9 mouse cellular contexts compared by ENCODE assay signal in genomic region chr4:132959679-132960045, GRCm38 (mm10). TPM values are rescaled to one million over a fixed set of nuclear protein-coding genes. Genes with fewer than 3 reads are reported as not detected.
DNase-seq lines count a peak whose midpoint lies in the region; ATAC-seq and TF ChIP-seq lines count a peak whose summit lies in the region.
"Had no signal": no experiment of that assay in that cellular context is flagged by ENCODE, and none has a peak within 500 bp of the region (broad histone marks: within the 10 kb centered on the region; RNA-seq: fewer than 3 reads in every experiment).

No protein-coding gene starts in this region.

- no peak overlapping the region for H3K4me2 ChIP-seq in heart, embryonic 13.5 days
- no peak overlapping the region for H3K4me2 ChIP-seq in limb, embryonic 11.5 days (ENCODE audit: low read depth, severe bottlenecking)
- no peak overlapping the region for H3K4me2 ChIP-seq in stomach, embryonic 16.5 days (ENCODE audit: low read depth, low read length)

- H3K36me3 ChIP-seq in heart, embryonic 13.5 days: no peaks in the 10 kb centered on the region
- no peaks in the 10 kb centered on the region for H3K36me3 ChIP-seq in testis, adult 2 months (ENCODE audit: control insufficient read depth, insufficient read depth, low read length)
- H3K36me3 ChIP-seq in limb, embryonic 11.5 days (ENCODE audit: control insufficient read depth, insufficient read depth, low read length): no peaks in the 10 kb centered on the region
- no peaks in the 10 kb centered on the region for H3K36me3 ChIP-seq in stomach, embryonic 16.5 days (ENCODE audit: control insufficient read depth, insufficient read depth, low read length)

- H3K9me3 ChIP-seq in heart, embryonic 13.5 days: no peaks in the 10 kb centered on the region
- H3K9me3 ChIP-seq in limb, embryonic 11.5 days (ENCODE audit: control insufficient read depth, low read length): no peaks in the 10 kb centered on the region
- no peaks in the 10 kb centered on the region for H3K9me3 ChIP-seq in stomach, embryonic 16.5 days (replicated peaks; ENCODE audit: control insufficient read depth, low read length)

- H3K9ac ChIP-seq in heart, embryonic 13.5 days: peak overlapping the region; percentile 64; the same call in 1 of the 2 replicates
- H3K9ac ChIP-seq in limb, embryonic 11.5 days (ENCODE audit: low read length): no peak overlapping the region
- 0 out of 2 replicates have a peak overlapping the region, but pooled peaks have one; percentile 19 for H3K9ac ChIP-seq in stomach, embryonic 16.5 days (ENCODE audit: low read length)
- H3K9ac ChIP-seq: liver, embryonic 14.5 days had no signal

- peak overlapping the region; percentile 96 for H3K27ac ChIP-seq in heart, embryonic 13.5 days (replicated peaks)
- H3K27ac ChIP-seq in testis, adult 2 months (ENCODE audit: control insufficient read depth, insufficient read depth, low read depth, low read length): peak overlapping the region; percentile 65
- peak overlapping the region; percentile 89 for H3K27ac ChIP-seq in limb, embryonic 11.5 days (replicated peaks; ENCODE audit: low read depth, low read length)
- H3K27ac ChIP-seq in stomach, embryonic 16.5 days (ENCODE audit: low read length): peak overlapping the region; percentile 68
- H3K27ac ChIP-seq: liver, embryonic 14.5 days had no signal

- no peak for ATAC-seq in heart, embryonic 13.5 days (ENCODE audit: extremely low read depth, insufficient number of reproducible peaks, low FRiP score, low TSS enrichment)
- no peak for ATAC-seq in limb, embryonic 11.5 days (ENCODE audit: insufficient number of reproducible peaks, low FRiP score, low TSS enrichment, low read depth)
- no peak for ATAC-seq in stomach, embryonic 16.5 days (ENCODE audit: insufficient read depth, low FRiP score)

- TF ChIP-seq POLR2A in testis, adult 2 months (IDR thresholded peaks at IDR 0.05; ENCODE audit: control insufficient read depth, low read depth, low read length): no peak

- DNase-seq in heart, adult 9 months (ENCODE audit: low spot score in 2 of 2): no peak
- no peak for DNase-seq in testis, postnatal 14 days (ENCODE audit: low spot score)
- DNase-seq in limb, embryonic 11.5 days (ENCODE audit: low spot score): no peak
- no peak for DNase-seq in gastrocnemius, postnatal 4 days (ENCODE audit: low spot score in 2 of 2)
- no peak for DNase-seq in embryo, embryonic 11 days

- no peaks in the 10 kb centered on the region for H3K27me3 ChIP-seq in heart, embryonic 13.5 days (replicated peaks)
- H3K27me3 ChIP-seq in testis, adult 2 months (ENCODE audit: control insufficient read depth, insufficient read depth, low read length): no peaks in the 10 kb centered on the region
- no peaks in the 10 kb centered on the region for H3K27me3 ChIP-seq in limb, embryonic 11.5 days (ENCODE audit: control insufficient read depth, insufficient read depth, low read length)
- no peaks in the 10 kb centered on the region for H3K27me3 ChIP-seq in stomach, embryonic 16.5 days (ENCODE audit: control insufficient read depth, insufficient read depth, low read length)

- no peak for TF ChIP-seq CTCF in testis, adult 2 months (IDR thresholded peaks at IDR 0.05; ENCODE audit: control insufficient read depth, insufficient read depth, insufficient replicate concordance, low read depth, low read length)

- 44% methylated on average over 3 of the region's 3 CpGs for WGBS in heart, embryonic 13.5 days
- 46% methylated on average over 3 of the region's 3 CpGs for WGBS in limb, embryonic 11.5 days
- WGBS in stomach, embryonic 16.5 days: 47% methylated on average over 3 of the region's 3 CpGs

- peaks cover 67% of the 10 kb centered on the region for H3K4me1 ChIP-seq in heart, embryonic 13.5 days
- peaks cover 4% of the 10 kb centered on the region; the same call in 1 of the 2 replicates for H3K4me1 ChIP-seq in testis, adult 2 months (ENCODE audit: control insufficient read depth, insufficient read depth, low read length)
- peaks cover 52% of the 10 kb centered on the region for H3K4me1 ChIP-seq in limb, embryonic 11.5 days (ENCODE audit: control insufficient read depth, insufficient read depth, low read length)
- peaks cover 31% of the 10 kb centered on the region for H3K4me1 ChIP-seq in stomach, embryonic 16.5 days (ENCODE audit: control insufficient read depth, insufficient read depth, low read length)

- no peak overlapping the region for H3K4me3 ChIP-seq in heart, embryonic 13.5 days
- no peak overlapping the region for H3K4me3 ChIP-seq in testis, adult 2 months (ENCODE audit: control insufficient read depth, low read depth, low read length)
- no peak overlapping the region for H3K4me3 ChIP-seq in limb, embryonic 11.5 days (ENCODE audit: low read depth, low read length)
- H3K4me3 ChIP-seq in stomach, embryonic 16.5 days (replicated peaks; ENCODE audit: low read length): no peak overlapping the region

RNA-seq across cellular contexts. Expression of gene Fgr, which starts 14.2 kb away (rescaled TPM):
- 0.21 and 0.23 TPM in 2 replicates for polyA plus RNA-seq in heart, embryonic 13.5 days (2015; fragmentation: Nextera tagmentation; extraction: Ambion mirVana)
- polyA plus RNA-seq in testis, adult 2 months (2012; rRNA removed): 0.85 and 1.0 TPM in 2 replicates
- 0.17 and 0.35 TPM in 2 replicates for polyA plus RNA-seq in limb, embryonic 11.5 days (2014; fragmentation: Nextera tagmentation; extraction: Ambion mirVana)
- 1.2 and 1.8 TPM in 2 replicates for polyA plus RNA-seq in stomach, embryonic 16.5 days (2015; fragmentation: Nextera tagmentation; extraction: Ambion mirVana)
- under 1 TPM; 0.47 to 0.78 TPM for total RNA-seq in gastrocnemius, postnatal 4 days (2021)

RNA-seq across cellular contexts. Expression of gene Fam76a, which starts 37.3 kb away (rescaled TPM):
- polyA plus RNA-seq in heart, embryonic 13.5 days (2015; fragmentation: Nextera tagmentation; extraction: Ambion mirVana): 34.8 and 35.6 TPM in 2 replicates
- 102 and 111 TPM in 2 replicates for polyA plus RNA-seq in testis, adult 2 months (2012; rRNA removed)
- polyA plus RNA-seq in limb, embryonic 11.5 days (2014; fragmentation: Nextera tagmentation; extraction: Ambion mirVana): 30.1 and 32.9 TPM in 2 replicates
- 31.9 and 34.0 TPM in 2 replicates for polyA plus RNA-seq in stomach, embryonic 16.5 days (2015; fragmentation: Nextera tagmentation; extraction: Ambion mirVana)
- 10 to 100 TPM; 31.5 to 38.4 TPM for total RNA-seq in gastrocnemius, postnatal 4 days (2021)

RNA-seq across cellular contexts. Expression of gene Ahdc1, which starts 51.4 kb away (rescaled TPM):
- polyA plus RNA-seq in heart, embryonic 13.5 days (2015; fragmentation: Nextera tagmentation; extraction: Ambion mirVana): 6.5 and 6.9 TPM in 2 replicates
- polyA plus RNA-seq in testis, adult 2 months (2012; rRNA removed): 59.1 and 65.0 TPM in 2 replicates
- polyA plus RNA-seq in limb, embryonic 11.5 days (2014; fragmentation: Nextera tagmentation; extraction: Ambion mirVana): 10.2 and 10.5 TPM in 2 replicates
- 4.9 and 7.1 TPM in 2 replicates for polyA plus RNA-seq in stomach, embryonic 16.5 days (2015; fragmentation: Nextera tagmentation; extraction: Ambion mirVana)
- total RNA-seq in gastrocnemius, postnatal 4 days (2021): 100 to 1,000 TPM; 107 to 112 TPM
